9 mouse cellular contexts compared by ENCODE assay signal in the genomic region with DNA sequence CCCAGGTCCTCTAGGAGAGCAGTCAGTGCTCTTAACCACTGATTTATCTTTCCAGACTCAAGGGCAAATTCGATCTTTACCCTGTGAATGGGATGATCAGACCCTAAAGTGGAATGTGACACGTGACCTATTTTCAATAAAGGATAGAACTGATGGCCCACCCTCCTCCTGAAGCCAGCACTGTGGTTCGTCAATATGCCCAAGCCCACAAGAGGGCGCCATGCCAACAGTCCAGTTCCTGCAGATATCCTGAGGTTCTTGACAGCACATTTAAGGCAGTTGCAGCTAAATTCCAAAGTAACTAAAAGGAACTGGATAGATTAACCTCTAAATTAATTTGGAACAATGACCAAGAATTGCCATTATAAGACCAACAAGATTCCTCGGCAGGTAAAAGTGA. TPM values are rescaled to one million over a fixed set of nuclear protein-coding genes. Genes with fewer than 3 reads are reported as not detected.
DNase-seq lines count a peak whose midpoint lies in the region; ATAC-seq and TF ChIP-seq lines count a peak whose summit lies in the region.
"Had no signal": no experiment of that assay in that cellular context is flagged by ENCODE, and none has a peak within 500 bp of the region (broad histone marks: within the 10 kb centered on the region; RNA-seq: fewer than 3 reads in every experiment).

No protein-coding gene starts in this region.

- intact Hi-C loops in heart, adult 2 months (cut with DNase I) = loop anchor here (1.0 to 10.0 kb wide), 3 partner anchors 18 to 658 kb away; no protein-coding TSS in a partner anchor
- intact Hi-C loops in heart, postnatal 25 days (cut with DNase I) = loop anchor here (1.0 kb wide), 2 partner anchors 21 to 40 kb away; no protein-coding TSS in a partner anchor

- no peak for ATAC-seq in erythroid progenitor cell, adult 5-6 weeks (replicated peaks; ENCODE audit: low FRiP score, poor library complexity, severe bottlenecking)

- peak; percentile 63 to 86 for DNase-seq in heart, adult 2 months
- DNase-seq in heart, postnatal 25 days (ENCODE audit: low spot score) = no peak
- DNase-seq in right cerebral cortex, postnatal 14 days = peak; percentile 72
- DNase-seq in right cerebral cortex, postnatal 36 days (ENCODE audit: low spot score in 2 of 2) = no peak
- peak; percentile 76 for DNase-seq in adrenal gland, postnatal 25 days
- peak; percentile 87 for DNase-seq in heart, postnatal 4 days
- peak; percentile 59 for DNase-seq in naive thymus-derived CD4-positive, alpha-beta T cell, adult 2 months (ENCODE audit: low read depth)

- H3K4me3 ChIP-seq in heart, adult 2 months = no peak overlapping the region
- H3K4me3 ChIP-seq: embryonic facial prominence, embryonic 12.5 days had no signal

- TF ChIP-seq CTCF in heart, adult 2 months (IDR thresholded peaks at IDR 0.05) = peak; percentile 89

- no peaks in the 10 kb centered on the region for H3K4me1 ChIP-seq in heart, adult 2 months (ENCODE audit: control insufficient read depth, insufficient read depth, low read length)

- WGBS in heart, adult 2 months = 27% methylated on average over 5 of the region's 5 CpGs

- no peaks in the 10 kb centered on the region for H3K36me3 ChIP-seq in heart, adult 2 months (ENCODE audit: control insufficient read depth, insufficient read depth, low read length)
- H3K36me3 ChIP-seq: embryonic facial prominence, embryonic 12.5 days had no signal

- H3K79me2 ChIP-seq in heart, adult 2 months (replicated peaks; ENCODE audit: control insufficient read depth, insufficient read depth, low read length) = no peaks in the 10 kb centered on the region

- no peak overlapping the region for H3K9ac ChIP-seq in heart, adult 2 months (ENCODE audit: low read depth, low read length)
- H3K9ac ChIP-seq: embryonic facial prominence, embryonic 12.5 days had no signal

- no peak for TF ChIP-seq POLR2A in heart, adult 2 months (IDR thresholded peaks at IDR 0.05; ENCODE audit: insufficient read depth, low read depth, low read length)

- TF ChIP-seq EP300 in heart, adult 2 months (IDR thresholded peaks at IDR 0.05; ENCODE audit: insufficient read depth, low read depth, low read length) = peak; percentile 57; the same call in 1 of the 2 replicates

- H3K27me3 ChIP-seq in heart, adult 2 months (ENCODE audit: control insufficient read depth, insufficient read depth, low read length) = peaks cover 10% of the 10 kb centered on the region; the same call in 1 of the 2 replicates

- H3K27ac ChIP-seq in heart, adult 2 months = no peak overlapping the region
- H3K27ac ChIP-seq: embryonic facial prominence, embryonic 12.5 days had no signal

RNA-seq across cellular contexts. Expression of gene Megf6, which starts 3.5 kb away (rescaled TPM):
- total RNA-seq in heart, adult 2 months (2021) = 1 to 10 TPM; 4.1 to 4.9 TPM
- 4.3 and 4.5 TPM in 2 replicates for polyA plus RNA-seq in heart, adult 2 months (2012; rRNA removed)
- 1 to 10 TPM; 7.4 to 8.9 TPM for total RNA-seq in heart, postnatal 25 days (2021)
- 1.9 and 2.2 TPM in 2 replicates for total RNA-seq in adrenal gland, postnatal 25 days (2021)
- total RNA-seq in heart, postnatal 4 days (2021) = 10 to 100 TPM; 50.0 to 52.8 TPM
- total RNA-seq in erythroid progenitor cell, adult 5-6 weeks (2015; ENCODE audit: low replicate concordance) = not detected in 2 replicates
- not detected in 2 replicates for total RNA-seq in erythroid progenitor cell, adult 5-6 weeks (2017; ENCODE audit: low replicate concordance)

RNA-seq across cellular contexts. Expression of gene Tprgl, which starts 6.6 kb away (rescaled TPM):
- 100 to 1,000 TPM; 121 to 130 TPM for total RNA-seq in heart, adult 2 months (2021)
- 147 and 204 TPM in 2 replicates for polyA plus RNA-seq in heart, adult 2 months (2012; rRNA removed)
- 100 to 1,000 TPM; 118 to 124 TPM for total RNA-seq in heart, postnatal 25 days (2021)
- total RNA-seq in adrenal gland, postnatal 25 days (2021) = 143 and 163 TPM in 2 replicates
- 100 to 1,000 TPM; 100 to 113 TPM for total RNA-seq in heart, postnatal 4 days (2021)
- total RNA-seq in erythroid progenitor cell, adult 5-6 weeks (2015; ENCODE audit: low replicate concordance) = 101 and 141 TPM in 2 replicates
- total RNA-seq in erythroid progenitor cell, adult 5-6 weeks (2017; ENCODE audit: low replicate concordance) = 113 and 126 TPM in 2 replicates

RNA-seq across cellular contexts. Expression of gene Wrap73, which starts 24.9 kb away (rescaled TPM):
- 10 to 100 TPM; 11.8 to 12.3 TPM for total RNA-seq in heart, adult 2 months (2021)
- polyA plus RNA-seq in heart, adult 2 months (2012; rRNA removed) = 16.9 and 17.9 TPM in 2 replicates
- total RNA-seq in heart, postnatal 25 days (2021) = 10 to 100 TPM; 10.9 to 11.6 TPM
- total RNA-seq in adrenal gland, postnatal 25 days (2021) = 16.1 and 21.1 TPM in 2 replicates
- total RNA-seq in heart, postnatal 4 days (2021) = 10 to 100 TPM; 11.6 to 13.3 TPM
- 13.0 and 17.7 TPM in 2 replicates for total RNA-seq in erythroid progenitor cell, adult 5-6 weeks (2015; ENCODE audit: low replicate concordance)
- 3.2 and 9.4 TPM in 2 replicates for total RNA-seq in erythroid progenitor cell, adult 5-6 weeks (2017; ENCODE audit: low replicate concordance)

RNA-seq across cellular contexts. Expression of gene Trp73, which starts 27.0 kb away (rescaled TPM):
- total RNA-seq in heart, adult 2 months (2021) = not detected
- 0.39 TPM in 1 of 2 replicates, not detected in the other for polyA plus RNA-seq in heart, adult 2 months (2012; rRNA removed)
- not detected for total RNA-seq in heart, postnatal 25 days (2021)
- not detected in 2 replicates for total RNA-seq in adrenal gland, postnatal 25 days (2021)
- not detected for total RNA-seq in heart, postnatal 4 days (2021)
- not detected in 2 replicates for total RNA-seq in erythroid progenitor cell, adult 5-6 weeks (2015; ENCODE audit: low replicate concordance)
- not detected in 2 replicates for total RNA-seq in erythroid progenitor cell, adult 5-6 weeks (2017; ENCODE audit: low replicate concordance)

Comparison
In these comparisons a context has a peak if more than half of its experiments do, and no peak if none do; other contexts are left out.
1. DNase-seq: peak in heart, adult 2 months (2 of 2), right cerebral cortex, postnatal 14 days (single experiment), adrenal gland, postnatal 25 days (single experiment), heart, postnatal 4 days (single experiment) and naive thymus-derived CD4-positive, alpha-beta T cell, adult 2 months (single experiment); none in heart, postnatal 25 days (single experiment) and right cerebral cortex, postnatal 36 days (0 of 2).
2. RNA of gene Megf6, which starts 3.5 kb away (total RNA-seq): 50.0 to 52.8 TPM in heart, postnatal 4 days; 7.4 to 8.9 TPM in heart, postnatal 25 days, 4.1 to 4.9 TPM in heart, adult 2 months, 1.9 to 2.2 TPM in adrenal gland, postnatal 25 days and not detected in erythroid progenitor cell, adult 5-6 weeks; every median in the first group is over 4 times any median in the second.